Mouse (Mus musculus) kidney, postnatal 10 days (tissue): ENCODE measurements around the gene Kank3.

Source experiments
- DNase-seq: peaks from one replicate; pipeline ENCODE4 v3.0.0; 2021; ENCODE audit warnings: mixed read lengths

Kank3 gene

DNA sequence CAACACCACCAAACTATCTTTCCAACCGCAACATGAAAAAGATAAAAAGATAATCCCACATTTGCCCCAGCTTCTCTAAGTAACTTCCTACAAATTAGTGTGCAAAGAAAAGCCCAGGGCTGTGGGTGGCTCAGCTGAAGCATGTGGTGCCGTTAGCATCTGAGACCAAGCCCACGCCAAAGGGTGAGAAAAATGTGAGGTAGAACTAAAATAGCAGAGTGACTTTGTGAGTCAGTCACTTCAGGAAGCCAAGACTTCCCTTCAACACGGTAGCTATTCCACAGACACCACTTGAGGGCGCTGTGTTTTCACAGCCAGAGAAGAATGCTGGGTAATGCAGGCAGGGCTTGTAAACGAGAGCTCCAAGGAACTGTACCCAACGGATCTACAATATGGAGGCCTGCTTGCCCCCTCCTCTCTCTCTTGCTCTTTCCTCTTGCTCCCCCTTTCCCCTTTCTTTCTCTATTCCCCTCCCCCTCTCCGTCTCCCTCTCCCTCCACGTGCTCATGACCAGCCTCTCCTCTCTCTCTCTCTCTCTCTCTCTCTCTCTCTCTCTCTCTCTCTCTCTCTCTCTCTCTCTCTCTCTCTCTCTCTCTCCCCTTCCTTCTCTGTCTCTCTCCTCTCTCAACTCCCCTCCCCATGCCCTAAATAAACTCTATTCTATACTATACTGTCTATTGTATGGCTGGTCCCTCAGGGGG, 55.2 kb downstream of the Kank3 start:
- peak; percentile 61 for DNase-seq
